ENCODE assay signal across 7 mouse cellular contexts in the genomic region with DNA sequence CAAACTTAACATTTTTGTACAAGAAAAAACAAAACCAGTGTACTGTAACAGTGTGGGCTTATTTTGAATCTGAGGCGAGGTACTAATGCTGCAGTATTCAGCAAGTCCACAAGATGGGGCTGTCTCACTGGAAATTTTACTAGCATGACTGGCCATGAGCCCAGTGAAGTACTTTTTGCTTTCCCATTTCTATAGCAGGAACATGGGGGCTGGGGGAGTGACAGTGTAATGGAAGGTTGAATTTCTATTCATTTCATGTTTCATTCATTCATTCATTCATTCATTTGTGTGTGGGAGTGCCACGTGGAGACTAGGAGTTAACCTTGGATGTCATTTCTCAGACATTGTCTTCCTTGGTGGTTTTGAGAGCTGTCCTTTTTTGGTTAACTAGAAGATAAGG. TPM values are rescaled to one million over a fixed set of nuclear protein-coding genes. Genes with fewer than 3 reads are reported as not detected.
A peak's percentile ranks its signal among the peaks of the same experiment; 100 is the strongest.
DNase-seq lines count a peak whose midpoint lies in the region; ATAC-seq and TF ChIP-seq lines count a peak whose summit lies in the region.

No protein-coding gene starts in this region.

- no peak overlapping the region for H3K4me3 ChIP-seq in ES-Bruce4 (ENCODE audit: low read depth, low read length)
- H3K4me3 ChIP-seq in gastrocnemius, adult 2 months: no peak overlapping the region
- H3K4me3 ChIP-seq in kidney, embryonic 16.5 days (ENCODE audit: low read length): no peak overlapping the region
- H3K4me3 ChIP-seq in lung, embryonic 16.5 days (ENCODE audit: low read length): no peak overlapping the region

- H3K9me3 ChIP-seq in ES-Bruce4 (replicated peaks; ENCODE audit: control insufficient read depth, insufficient read depth, low read length, poor library complexity, severe bottlenecking): no peaks in the 10 kb centered on the region
- H3K9me3 ChIP-seq in kidney, embryonic 16.5 days (ENCODE audit: low read length): no peaks in the 10 kb centered on the region
- no peaks in the 10 kb centered on the region for H3K9me3 ChIP-seq in lung, embryonic 16.5 days (ENCODE audit: control insufficient read depth, low read length)

- intact Hi-C loops in gastrocnemius, adult 2 months (cut with DNase I): loop anchor here (10.0 kb wide), 2 partner anchors 67 to 1047 kb away; a partner anchor contains a TSS

- H3K27ac ChIP-seq in ES-Bruce4 (ENCODE audit: insufficient read depth, low read length): no peak overlapping the region
- no peak overlapping the region for H3K27ac ChIP-seq in gastrocnemius, adult 2 months
- H3K27ac ChIP-seq in kidney, embryonic 16.5 days (ENCODE audit: low read length): no peak overlapping the region
- H3K27ac ChIP-seq in lung, embryonic 16.5 days (ENCODE audit: low read length): no peak overlapping the region

- H3K4me2 ChIP-seq in kidney, embryonic 16.5 days (replicated peaks; ENCODE audit: low read depth, low read length): no peak overlapping the region
- no peak overlapping the region for H3K4me2 ChIP-seq in lung, embryonic 16.5 days (ENCODE audit: low read depth, low read length)

- peak; percentile 17 for TF ChIP-seq CTCF in ES-Bruce4 (IDR thresholded peaks at IDR 0.05; ENCODE audit: low read depth, low read length)
- TF ChIP-seq CTCF in gastrocnemius, adult 2 months (IDR thresholded peaks at IDR 0.05): peak; percentile 97; the same call in 1 of the 2 replicates

- peak; percentile 29 for DNase-seq in T-cell, adult 2 months (ENCODE audit: low spot score)
- peak; percentile 62 to 76 for DNase-seq in cerebellum, postnatal 25 days
- peak; percentile 49 for DNase-seq in gastrocnemius, adult 2 months
- DNase-seq in retina, postnatal 1 day: peak; percentile 78

- 30% methylated on average over 2 of the region's 2 CpGs for WGBS in kidney, embryonic 16.5 days
- WGBS in lung, embryonic 16.5 days: 20% methylated on average over 2 of the region's 2 CpGs

- no peak for TF ChIP-seq POLR2A in ES-Bruce4 (IDR thresholded peaks at IDR 0.05; ENCODE audit: insufficient read depth, low read length)

- no peaks in the 10 kb centered on the region for H3K4me1 ChIP-seq in ES-Bruce4 (ENCODE audit: control insufficient read depth, insufficient read depth, low read length)
- H3K4me1 ChIP-seq in kidney, embryonic 16.5 days (ENCODE audit: insufficient read depth, low read length): no peaks in the 10 kb centered on the region
- H3K4me1 ChIP-seq in lung, embryonic 16.5 days (replicated peaks; ENCODE audit: control insufficient read depth, insufficient read depth, low read length): no peaks in the 10 kb centered on the region

- H3K27me3 ChIP-seq in ES-Bruce4 (ENCODE audit: control insufficient read depth, insufficient read depth, low read length, poor library complexity, severe bottlenecking): no peaks in the 10 kb centered on the region
- H3K27me3 ChIP-seq in kidney, embryonic 16.5 days (ENCODE audit: insufficient read depth, low read length): no peaks in the 10 kb centered on the region
- H3K27me3 ChIP-seq in lung, embryonic 16.5 days (ENCODE audit: control insufficient read depth, insufficient read depth, low read depth, low read length): no peaks in the 10 kb centered on the region

- TF ChIP-seq EP300 in ES-Bruce4 (IDR thresholded peaks at IDR 0.05; ENCODE audit: insufficient read depth, low read depth, low read length): no peak

- ATAC-seq in kidney, embryonic 16.5 days (ENCODE audit: low FRiP score, low TSS enrichment): 0 out of 2 replicates have a peak, but pooled peaks have one; percentile 49
- 0 out of 2 replicates have a peak, but pooled peaks have one; percentile 28 for ATAC-seq in lung, embryonic 16.5 days (ENCODE audit: low read depth)

- H3K36me3 ChIP-seq in ES-Bruce4 (ENCODE audit: control insufficient read depth, insufficient read depth, low read length, poor library complexity, severe bottlenecking): no peaks in the 10 kb centered on the region
- peaks cover 3% of the 10 kb centered on the region; the same call in 1 of the 2 replicates for H3K36me3 ChIP-seq in kidney, embryonic 16.5 days (ENCODE audit: insufficient read depth, low read length)
- no peaks in the 10 kb centered on the region for H3K36me3 ChIP-seq in lung, embryonic 16.5 days (ENCODE audit: control insufficient read depth, insufficient read depth, low read length)

- no peak overlapping the region for H3K9ac ChIP-seq in ES-Bruce4 (ENCODE audit: low read depth, poor library complexity, severe bottlenecking)
- H3K9ac ChIP-seq in kidney, embryonic 16.5 days (replicated peaks; ENCODE audit: low read length): no peak overlapping the region
- H3K9ac ChIP-seq in lung, embryonic 16.5 days (ENCODE audit: low read length): no peak overlapping the region

RNA-seq across cellular contexts. Expression of a gene that starts 52.7 kb away (rescaled TPM):
- polyA plus RNA-seq in ES-Bruce4 (2011; ENCODE audit: insufficient read depth, insufficient read length, low read depth, missing spikeins): 42.2 and 44.5 TPM in 2 replicates
- 10 to 100 TPM; 51.3 to 56.5 TPM for total RNA-seq in gastrocnemius, adult 2 months (2021)
- polyA plus RNA-seq in kidney, embryonic 16.5 days (2015; fragmentation: Nextera tagmentation; extraction: Ambion mirVana): 36.7 and 39.6 TPM in 2 replicates
- 22.3 and 23.9 TPM in 2 replicates for polyA plus RNA-seq in lung, embryonic 16.5 days (2015; fragmentation: Nextera tagmentation; extraction: Ambion mirVana)
